Mouse (Mus musculus) testis, postnatal 14 days (tissue): Measurements from ENCODE around the gene Megf8.

Experiments
- DNase-seq: peaks from one replicate; pipeline ENCODE4 v3.0.0; 2021; ENCODE audit warnings: low spot score

Gene Megf8

GRCm38 (mm10) chr7:25339329-25339728, 22.4 kb downstream of the Megf8 start:
- DNase-seq: no peak

GRCm38 (mm10) chr7:25341000-25341784, 24.2 kb downstream of the Megf8 start:
- no peak for DNase-seq

- DNase-seq: no peak
These were observed 31.9 kb downstream of the Megf8 start for GRCm38 (mm10) chr7:25348861-25349260.

GRCm38 (mm10) chr7:25358721-25359206, 41.8 kb downstream of the Megf8 start:
- DNase-seq: no peak

GRCm38 (mm10) chr7:25363151-25363550, 46.2 kb downstream of the Megf8 start:
- DNase-seq: no peak

- no peak for DNase-seq
These were observed 46.7 kb downstream of the Megf8 start for GRCm38 (mm10) chr7:25363632-25364031.

GRCm38 (mm10) chr7:25365937-25366625, 49.1 kb downstream of the Megf8 start:
- no peak for DNase-seq

GRCm38 (mm10) chr7:25367632-25368293, 50.8 kb downstream of the Megf8 start:
- DNase-seq: no peak

GRCm38 (mm10) chr7:25368333-25368732, 51.4 kb downstream of the Megf8 start:
- DNase-seq: no peak

GRCm38 (mm10) chr7:25369058-25369749, 52.2 kb downstream of the Megf8 start, which contains the start of gene Cnfn:
Cnfn (minus strand) TSS chr7:25369724.
- no peak for DNase-seq

GRCm38 (mm10) chr7:25372441-25372840, 55.5 kb downstream of the Megf8 start:
- DNase-seq: no peak

GRCm38 (mm10) chr7:25376556-25376955, 59.6 kb downstream of the Megf8 start:
- peak; percentile 79 for DNase-seq

- no peak for DNase-seq
These were observed 60.2 kb downstream of the Megf8 start for GRCm38 (mm10) chr7:25377100-25377700.

GRCm38 (mm10) chr7:25378181-25379100, 61.5 kb downstream of the Megf8 start:
- DNase-seq: no peak

- no peak for DNase-seq
These were observed 62.8 kb downstream of the Megf8 start for GRCm38 (mm10) chr7:25379551-25380351.

- no peak for DNase-seq
These were observed 63.7 kb downstream of the Megf8 start for GRCm38 (mm10) chr7:25380392-25381283.

- DNase-seq: no peak
These were observed 64.3 kb downstream of the Megf8 start for GRCm38 (mm10) chr7:25381284-25381680.

- no peak for DNase-seq
These were observed 65.6 kb downstream of the Megf8 start for GRCm38 (mm10) chr7:25382541-25382940.

GRCm38 (mm10) chr7:25383385-25383784, 66.4 kb downstream of the Megf8 start:
- DNase-seq: no peak
